Mouse (Mus musculus) CH12.LX (cell line): ENCODE data around the gene Pold3. TPM values are rescaled to one million over a fixed set of nuclear protein-coding genes. Genes with fewer than 3 reads are reported as not detected.
"Not testable (repeated sequence)": the region's sequence is repeated elsewhere in the genome, so short reads cannot be mapped to it uniquely, and the experiment has no call there.

Source experiments
- DNase-seq: peaks from one replicate; pipeline ENCODE4 v3.0.0-alpha.2; 2013; ENCODE audit errors: extremely low read depth
- H3K27ac ChIP-seq: 2 replicates; pipeline ENCODE4 v1.5.1; 2012; ENCODE audit warnings: low read depth, mild to moderate bottlenecking, control low read depth, moderate library complexity; ENCODE audit not compliant: insufficient read depth
- H3K27me3 ChIP-seq: replicated peaks from 2 replicates; pipeline ENCODE3; 2012; ENCODE audit warnings: inconsistent platforms
- H3K36me3 ChIP-seq, 2 experiments: replicated peaks in 1 of 2; 2 replicates each; pipeline versions ENCODE3 to v1.6.1; 2012; ENCODE audit warnings: inconsistent platforms in 1 of 2, low read length in 1 of 2, mild to moderate bottlenecking in 1 of 2, mixed read lengths in 1 of 2, moderate library complexity in 1 of 2; ENCODE audit not compliant: control insufficient read depth in 1 of 2, insufficient read depth in 1 of 2
- H3K4me1 ChIP-seq, 2 experiments: 2 replicates each; pipeline ENCODE4 v1.6.1; 2012; ENCODE audit warnings: inconsistent platforms in 1 of 2, moderate library complexity in 1 of 2; ENCODE audit not compliant: insufficient read depth in 2 of 2, control insufficient read depth in 1 of 2
- H3K4me2 ChIP-seq: 2 replicates; pipeline ENCODE4 v1.6.1; 2012; ENCODE audit warnings: low read depth, mild to moderate bottlenecking, control low read depth; ENCODE audit not compliant: poor library complexity, insufficient read depth, severe bottlenecking
- H3K4me3 ChIP-seq, 3 experiments: fragments of 150-350 bp in 1 of 3; sonication (generic) in 1 of 3; replicated peaks in 1 of 3; 2 replicates each; pipeline versions ENCODE3 to v1.5.1; 2011 to 2012; ENCODE audit warnings: low read depth in 2 of 3, low read length in 2 of 3, mild to moderate bottlenecking in 2 of 3, moderate library complexity in 2 of 3, control low read depth in 1 of 3, improper control_type of control experiment in 1 of 3, inconsistent platforms in 1 of 3, mixed read lengths in 1 of 3; ENCODE audit not compliant: poor library complexity in 1 of 3
- H3K79me2 ChIP-seq: replicated peaks from 2 replicates; pipeline ENCODE4 v1.6.1; 2012; ENCODE audit warnings: mild to moderate bottlenecking, moderate library complexity; ENCODE audit not compliant: control insufficient read depth, poor library complexity, insufficient read depth, severe bottlenecking; ENCODE audit errors: extremely low read depth
- H3K9ac ChIP-seq: 2 replicates; pipeline ENCODE4 v1.6.1; 2012; ENCODE audit warnings: low read depth, mild to moderate bottlenecking, control low read depth, moderate library complexity; ENCODE audit not compliant: insufficient read depth
- H3K9me3 ChIP-seq: replicated peaks from 2 replicates; pipeline ENCODE3; 2012; ENCODE audit warnings: low read length, inconsistent platforms, mixed read lengths
- BHLHE40 ChIP-seq: IDR thresholded peaks from 2 replicates; pipeline ENCODE4 v1.6.1; 2011; ENCODE audit warnings: mild to moderate bottlenecking, low read depth, low read length, improper control_type of control experiment
- CHD1 ChIP-seq: IDR thresholded peaks from 2 replicates; pipeline ENCODE4 v1.6.1; 2012; ENCODE audit warnings: low read depth, low read length, improper control_type of control experiment, inconsistent platforms
- CHD2 ChIP-seq: IDR thresholded peaks from 2 replicates; pipeline ENCODE4 v1.6.1; 2011; ENCODE audit warnings: low read length, improper control_type of control experiment
- CTCF ChIP-seq, 2 experiments: IDR thresholded peaks in 1 of 2; conservative IDR thresholded peaks in 1 of 2; 2 replicates each; pipeline ENCODE4 v1.5.1; 2011 to 2012; ENCODE audit warnings: low read depth in 2 of 2, low read length in 2 of 2, improper control_type of control experiment in 1 of 2, inconsistent platforms in 1 of 2, mild to moderate bottlenecking in 1 of 2, moderate library complexity in 1 of 2
- ELF1 ChIP-seq: IDR thresholded peaks from 2 replicates; pipeline ENCODE4 v1.6.1; 2014; ENCODE audit warnings: low read depth, mild to moderate bottlenecking, inconsistent platforms, low read length, improper control_type of control experiment
- EP300 ChIP-seq: IDR thresholded peaks from 2 replicates; pipeline ENCODE4 v1.6.1; 2011; ENCODE audit warnings: low read length, improper control_type of control experiment
- GABPA ChIP-seq: IDR thresholded peaks from 2 replicates; pipeline ENCODE4 v1.6.1; 2012; ENCODE audit warnings: low read depth, low read length, improper control_type of control experiment, inconsistent platforms; ENCODE audit not compliant: insufficient replicate concordance
- HCFC1 ChIP-seq: IDR thresholded peaks from 2 replicates; pipeline ENCODE4 v1.6.1; 2012; ENCODE audit warnings: low read depth, mild to moderate bottlenecking, inconsistent platforms, low read length, improper control_type of control experiment
- JUND ChIP-seq: conservative IDR thresholded peaks from 2 replicates; pipeline ENCODE4 v1.6.1; 2011; ENCODE audit warnings: low read depth, low read length, improper control_type of control experiment
- KAT2A ChIP-seq: IDR thresholded peaks from 2 replicates; pipeline ENCODE4 v1.6.1; 2012; ENCODE audit warnings: low read length, improper control_type of control experiment, inconsistent platforms; ENCODE audit not compliant: insufficient replicate concordance
- MAZ ChIP-seq: IDR thresholded peaks from 2 replicates; pipeline ENCODE4 v1.6.1; 2012; ENCODE audit warnings: low read depth, mild to moderate bottlenecking, inconsistent platforms, low read length, improper control_type of control experiment, moderate library complexity
- MEF2A ChIP-seq: IDR thresholded peaks from 2 replicates; pipeline ENCODE4 v1.6.1; 2014; ENCODE audit warnings: low read depth, mild to moderate bottlenecking, inconsistent platforms, low read length, improper control_type of control experiment, borderline replicate concordance
- MXI1 ChIP-seq: IDR thresholded peaks from 2 replicates; pipeline ENCODE4 v1.6.1; 2011; ENCODE audit warnings: mild to moderate bottlenecking, low read depth, low read length, improper control_type of control experiment
- PAX5 ChIP-seq: IDR thresholded peaks from 2 replicates; pipeline ENCODE4 v1.6.1; 2012; ENCODE audit warnings: low read length, inconsistent platforms, mixed read lengths
- POLR2A ChIP-seq: IDR thresholded peaks from 2 replicates; pipeline ENCODE4 v1.6.1; 2011; ENCODE audit warnings: low read depth, mild to moderate bottlenecking, improper control_type of control experiment, low read length
- POLR2AphosphoS2 ChIP-seq: IDR thresholded peaks from 2 replicates; pipeline ENCODE4 v1.6.1; 2011; ENCODE audit warnings: low read depth, low read length, improper control_type of control experiment
- RAD21 ChIP-seq: IDR thresholded peaks from 2 replicates; pipeline ENCODE4 v1.6.1; 2011; ENCODE audit warnings: low read depth, mild to moderate bottlenecking, low read length, improper control_type of control experiment, moderate library complexity
- RCOR1 ChIP-seq: conservative IDR thresholded peaks from 2 replicates; pipeline ENCODE4 v1.6.1; 2012; ENCODE audit warnings: low read depth, mild to moderate bottlenecking, inconsistent platforms, low read length, improper control_type of control experiment
- SIN3A ChIP-seq: IDR thresholded peaks from 2 replicates; pipeline ENCODE4 v1.6.1; 2012; ENCODE audit warnings: low read length, improper control_type of control experiment, inconsistent platforms
- TCF12 ChIP-seq: IDR thresholded peaks from 2 replicates; pipeline ENCODE4 v1.6.1; 2014; ENCODE audit warnings: low read depth, mild to moderate bottlenecking, inconsistent platforms, low read length, improper control_type of control experiment
- ZNF384 ChIP-seq: IDR thresholded peaks from 2 replicates; pipeline ENCODE4 v1.6.1; 2012; ENCODE audit warnings: low read depth, low read length, improper control_type of control experiment, inconsistent platforms
- dilution Hi-C: fragments of 300-500 bp; cut with MboI; formaldehyde crosslinking; loops from 2 replicates; pipeline ENCODE4 v1.14.3; 2020; ENCODE audit warnings: low sequenced_read_pairs; ENCODE audit not compliant: extremely low pct_unique_long_range_greater_than_20kb, extremely low pct_ligation_motif_present
- in situ Hi-C: fragments of 300-500 bp; cut with MboI; formaldehyde crosslinking; loops from 3 replicates; pipeline ENCODE4 v1.14.3; 2019; ENCODE audit warnings: low sequenced_read_pairs, low pct_ligation_motif_present, low pct_unique_long_range_greater_than_20kb, mixed read lengths
- polyA plus RNA-seq: library from polyadenylated mRNA; unstranded; fragments of >175 nt; gene quantifications from 2 replicates; pipeline ENCODE4 v1.2.1, GENCODE M21; 2012; ENCODE audit warnings: low read depth; ENCODE audit not compliant: insufficient read length
- total RNA-seq, 2 experiments: library from RNA; depleted of rRNA; stranded (reverse); fragments of 300-350 nt in 1 of 2; fragments of >200 nt in 1 of 2; gene quantifications; 2 replicates each; pipeline ENCODE4 v1.2.3; 2012 to 2014

Pold3 gene
- total and polyA plus RNA-seq, 3 experiments: 59.5 to 121 (median 88.0) TPM

DNA sequence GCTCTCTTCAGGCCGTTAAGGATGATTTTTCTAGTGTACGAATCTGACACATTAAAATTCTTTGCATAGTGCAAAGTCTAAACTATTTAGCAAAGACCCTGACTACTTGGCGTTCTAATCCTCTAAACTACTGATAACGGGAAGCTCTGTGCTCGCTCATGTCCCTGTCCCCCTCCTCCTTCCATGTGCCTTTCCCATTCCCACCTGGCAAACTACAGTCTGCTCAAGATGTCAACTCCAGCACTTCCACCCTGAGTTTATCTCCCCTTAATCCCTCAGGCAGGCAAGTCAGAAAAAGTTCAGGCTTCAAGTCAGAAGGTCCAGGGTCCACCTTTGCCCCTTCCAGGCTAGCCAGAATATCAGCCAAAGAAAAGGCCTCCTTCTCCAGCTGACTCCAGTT lies 45.1 kb downstream of the Pold3 start:
- peaks cover 0 to 7% of the 10 kb centered on the region in 2 experiments; a peak in 1 of 4 replicates for H3K4me1 ChIP-seq
- no peak overlapping the region for H3K9ac ChIP-seq
- peaks cover 13 to 51% of the 10 kb centered on the region in 2 experiments for H3K36me3 ChIP-seq
- no peaks in the 10 kb centered on the region for H3K79me2 ChIP-seq
- H3K4me2 ChIP-seq: no peak overlapping the region
- H3K4me3 ChIP-seq: no peak overlapping the region
- DNase-seq: no peak
- dilution Hi-C loops: no loop called here
- no peak for TF ChIP-seq POLR2AphosphoS2
- TF ChIP-seq PAX5: no peak
- TF ChIP-seq EP300: no peak
- TF ChIP-seq HCFC1: no peak
- no peak for TF ChIP-seq RCOR1
- TF ChIP-seq CTCF (conservative IDR thresholded peaks at IDR 0.05 in 1 of 2, IDR thresholded peaks at IDR 0.05 in 1 of 2; ENCODE audit: low read depth in 2 of 2, low read length in 2 of 2): no peak
- TF ChIP-seq GABPA: no peak
- TF ChIP-seq ZNF384: no peak
- H3K27me3 ChIP-seq: no peaks in the 10 kb centered on the region
- in situ Hi-C loops: no loop called here
- peaks cover 3% of the 10 kb centered on the region for H3K9me3 ChIP-seq
- no peak overlapping the region for H3K27ac ChIP-seq

DNA sequence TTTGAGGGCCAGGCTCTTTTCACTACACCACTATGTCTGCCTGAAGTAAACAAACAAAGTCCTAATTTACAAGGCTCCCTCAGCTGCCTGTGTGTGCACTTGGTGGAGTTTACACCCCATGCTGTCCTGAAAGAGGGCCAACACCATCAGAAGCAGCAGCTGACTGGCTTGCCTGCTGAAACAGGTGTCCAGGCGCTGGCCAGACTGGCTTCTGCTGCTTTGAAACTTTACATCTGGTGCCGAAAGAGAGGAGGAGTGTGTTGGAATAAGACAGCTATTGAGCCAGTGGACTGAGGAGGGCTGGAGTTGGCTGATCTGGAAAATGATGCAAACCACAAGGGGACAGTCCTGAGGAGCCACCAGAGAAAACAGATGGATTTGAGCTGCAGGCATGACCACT lies 47.4 kb downstream of the Pold3 start:
- H3K27me3 ChIP-seq: no peaks in the 10 kb centered on the region
- H3K36me3 ChIP-seq: peaks cover 6 to 28% of the 10 kb centered on the region in 2 experiments
- H3K9me3 ChIP-seq: peaks cover 3% of the 10 kb centered on the region
- no peak overlapping the region for H3K4me3 ChIP-seq
- peaks cover 0 to 7% of the 10 kb centered on the region in 2 experiments; a peak in 1 of 4 replicates for H3K4me1 ChIP-seq
- no peak for DNase-seq
- H3K79me2 ChIP-seq: no peaks in the 10 kb centered on the region
- dilution Hi-C loops: no loop called here
- TF ChIP-seq KAT2A (no peak), POLR2A (no peak), MEF2A (no peak), POLR2AphosphoS2 (no peak), CHD2 (no peak), RCOR1 (no peak), CHD1 (no peak), ELF1 (no peak), SIN3A (no peak), TCF12 (no peak), RAD21 (no peak), MAZ (no peak), MXI1 (no peak), JUND (no peak), CTCF (conservative IDR thresholded peaks at IDR 0.05 in 1 of 2, IDR thresholded peaks at IDR 0.05 in 1 of 2; ENCODE audit: low read depth in 2 of 2, low read length in 2 of 2) (no peak), BHLHE40 (no peak)
- TF ChIP-seq, all 38 proteins: peak for 0
- H3K4me2 ChIP-seq: no peak overlapping the region
- H3K27ac ChIP-seq: no peak overlapping the region
- in situ Hi-C loops: no loop called here
- H3K9ac ChIP-seq: no peak overlapping the region

DNA sequence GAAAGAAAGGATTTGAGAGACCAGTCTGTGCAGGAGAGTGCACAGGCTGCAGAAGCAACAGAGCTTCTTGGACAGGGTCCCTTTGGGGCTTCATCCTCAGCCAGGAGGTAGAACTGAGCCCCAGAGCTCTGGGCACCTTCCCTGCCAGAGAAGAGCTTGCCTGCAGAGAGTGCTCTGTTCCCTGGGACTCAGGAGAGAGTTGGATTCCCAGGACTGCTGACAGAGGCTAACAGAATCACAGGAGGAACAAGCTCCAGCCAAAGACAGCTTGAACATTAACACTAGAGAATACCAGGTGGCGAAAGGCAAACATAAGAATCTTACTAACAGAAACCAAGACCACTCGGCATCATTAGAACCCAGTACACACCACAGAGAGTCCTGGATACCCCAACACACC lies 68.4 kb downstream of the Pold3 start:
- H3K9me3 ChIP-seq, H3K27me3 ChIP-seq, H3K79me2 ChIP-seq, H3K4me2 ChIP-seq, H3K4me3 ChIP-seq, in situ Hi-C loops, DNase-seq, H3K9ac ChIP-seq, H3K27ac ChIP-seq, dilution Hi-C loops, H3K36me3 ChIP-seq: not testable (repeated sequence)
- H3K4me1 ChIP-seq: peaks cover 3 to 14% of the 10 kb centered on the region in 2 experiments
